Mouse (Mus musculus): ENCODE measurements around the gene Itih2. TPM values are rescaled to one million over a fixed set of nuclear protein-coding genes. Genes with fewer than 3 reads are reported as not detected.

Gene Itih2
- polyA plus RNA-seq, 2 experiments = 0.19 to 0.43 TPM

- 77% methylated on average over 1 of the region's 1 CpGs for WGBS
- Histone ChIP-seq H3K9ac (ENCODE audit: low read depth, low read length, severe bottlenecking) (no peak overlapping the region), H3K4me2 (replicated peaks; ENCODE audit: low read depth, low read length, severe bottlenecking) (no peak overlapping the region), H3K27me3 (ENCODE audit: control insufficient read depth, insufficient read depth, low read length) (no peaks in the 10 kb centered on the region), H3K4me3 (replicated peaks; ENCODE audit: low read length) (no peak overlapping the region), H3K36me3 (ENCODE audit: control insufficient read depth, insufficient read depth, low read length) (no peaks in the 10 kb centered on the region), H3K4me1 (ENCODE audit: control insufficient read depth, insufficient read depth, low read length) (no peaks in the 10 kb centered on the region), H3K27ac (replicated peaks; ENCODE audit: low read depth, low read length) (no peak overlapping the region), H3K9me3 (ENCODE audit: control insufficient read depth, low read length) (no peaks in the 10 kb centered on the region)
- DNase-seq (ENCODE audit: low spot score) (no peak), ATAC-seq (ENCODE audit: low FRiP score, low read depth) (no peak)
- TF ChIP-seq POLR2A (IDR thresholded peaks at IDR 0.05; ENCODE audit: borderline replicate concordance, extremely low read depth, insufficient read depth, insufficient read length) = no peak
These were observed 932 bp upstream of the Itih2 start for GRCm38 (mm10) chr2:10132128-10132527.

- no peaks in the 10 kb centered on the region for H3K36me3 ChIP-seq (ENCODE audit: control insufficient read depth, insufficient read depth, low read length)
- no peak for TF ChIP-seq POLR2A (IDR thresholded peaks at IDR 0.05; ENCODE audit: borderline replicate concordance, extremely low read depth, insufficient read depth, insufficient read length)
- no peak overlapping the region for H3K27ac ChIP-seq (replicated peaks; ENCODE audit: low read depth, low read length)
- H3K4me3 ChIP-seq (replicated peaks; ENCODE audit: low read length) = no peak overlapping the region
- no peaks in the 10 kb centered on the region for H3K4me1 ChIP-seq (ENCODE audit: control insufficient read depth, insufficient read depth, low read length)
- 45% methylated on average over 8 of the region's 8 CpGs for WGBS
- no peak overlapping the region for H3K4me2 ChIP-seq (replicated peaks; ENCODE audit: low read depth, low read length, severe bottlenecking)
- DNase-seq (ENCODE audit: low spot score) (no peak), ATAC-seq (ENCODE audit: low FRiP score, low read depth) (no peak)
- H3K27me3 ChIP-seq (ENCODE audit: control insufficient read depth, insufficient read depth, low read length) = no peaks in the 10 kb centered on the region
- no peak overlapping the region for H3K9ac ChIP-seq (ENCODE audit: low read depth, low read length, severe bottlenecking)
- no peaks in the 10 kb centered on the region for H3K9me3 ChIP-seq (ENCODE audit: control insufficient read depth, low read length)
These were observed 730 bp downstream of the Itih2 start for GRCm38 (mm10) chr2:10130341-10130990.

- no peak for ATAC-seq (ENCODE audit: low FRiP score, low read depth)
- Histone ChIP-seq H3K27me3 (ENCODE audit: control insufficient read depth, insufficient read depth, low read length) (no peaks in the 10 kb centered on the region), H3K9me3 (ENCODE audit: control insufficient read depth, low read length) (no peaks in the 10 kb centered on the region), H3K4me3 (replicated peaks; ENCODE audit: low read length) (no peak overlapping the region), H3K4me2 (replicated peaks; ENCODE audit: low read depth, low read length, severe bottlenecking) (no peak overlapping the region), H3K4me1 (ENCODE audit: control insufficient read depth, insufficient read depth, low read length) (no peaks in the 10 kb centered on the region), H3K36me3 (ENCODE audit: control insufficient read depth, insufficient read depth, low read length) (no peaks in the 10 kb centered on the region), H3K9ac (ENCODE audit: low read depth, low read length, severe bottlenecking) (no peak overlapping the region), H3K27ac (replicated peaks; ENCODE audit: low read depth, low read length) (no peak overlapping the region)
- 72% methylated on average over 4 of the region's 4 CpGs for WGBS
- TF ChIP-seq POLR2A (IDR thresholded peaks at IDR 0.05; ENCODE audit: borderline replicate concordance, extremely low read depth, insufficient read depth, insufficient read length) = no peak
- no peak for DNase-seq (ENCODE audit: low spot score)
These were observed 2.6 kb downstream of the Itih2 start for GRCm38 (mm10) chr2:10128571-10128970.

- no peak overlapping the region for H3K4me3 ChIP-seq (replicated peaks; ENCODE audit: low read length)
- no peaks in the 10 kb centered on the region for H3K9me3 ChIP-seq (ENCODE audit: control insufficient read depth, low read length)
- no peaks in the 10 kb centered on the region for H3K27me3 ChIP-seq (ENCODE audit: control insufficient read depth, insufficient read depth, low read length)
- H3K4me2 ChIP-seq (replicated peaks; ENCODE audit: low read depth, low read length, severe bottlenecking) = no peak overlapping the region
- H3K27ac ChIP-seq (replicated peaks; ENCODE audit: low read depth, low read length) = no peak overlapping the region
- no peak for ATAC-seq (ENCODE audit: low FRiP score, low read depth)
- DNase-seq (ENCODE audit: low spot score) = no peak
- 83% methylated on average over 5 of the region's 5 CpGs for whole genome bisulfite sequencing
- H3K9ac ChIP-seq (ENCODE audit: low read depth, low read length, severe bottlenecking) = no peak overlapping the region
- no peaks in the 10 kb centered on the region for H3K36me3 ChIP-seq (ENCODE audit: control insufficient read depth, insufficient read depth, low read length)
- H3K4me1 ChIP-seq (ENCODE audit: control insufficient read depth, insufficient read depth, low read length) = no peaks in the 10 kb centered on the region
- no peak for TF ChIP-seq POLR2A (IDR thresholded peaks at IDR 0.05; ENCODE audit: borderline replicate concordance, extremely low read depth, insufficient read depth, insufficient read length)
These were observed 3.7 kb downstream of the Itih2 start for GRCm38 (mm10) chr2:10127471-10127870.

GRCm38 (mm10) chr2:10126122-10126521, 5.1 kb downstream of the Itih2 start:
- no peaks in the 10 kb centered on the region for H3K36me3 ChIP-seq (ENCODE audit: control insufficient read depth, insufficient read depth, low read length)
- H3K4me3 ChIP-seq (replicated peaks; ENCODE audit: low read length) = no peak overlapping the region
- no peaks in the 10 kb centered on the region for H3K9me3 ChIP-seq (ENCODE audit: control insufficient read depth, low read length)
- DNase-seq (ENCODE audit: low spot score) = no peak
- TF ChIP-seq POLR2A (IDR thresholded peaks at IDR 0.05; ENCODE audit: borderline replicate concordance, extremely low read depth, insufficient read depth, insufficient read length) = no peak
- H3K4me1 ChIP-seq (ENCODE audit: control insufficient read depth, insufficient read depth, low read length) = no peaks in the 10 kb centered on the region
- no peak overlapping the region for H3K9ac ChIP-seq (ENCODE audit: low read depth, low read length, severe bottlenecking)
- WGBS = 88% methylated on average over 4 of the region's 4 CpGs
- H3K27ac ChIP-seq (replicated peaks; ENCODE audit: low read depth, low read length) = no peak overlapping the region
- no peak for ATAC-seq (ENCODE audit: low FRiP score, low read depth)
- H3K4me2 ChIP-seq (replicated peaks; ENCODE audit: low read depth, low read length, severe bottlenecking) = no peak overlapping the region
- no peaks in the 10 kb centered on the region for H3K27me3 ChIP-seq (ENCODE audit: control insufficient read depth, insufficient read depth, low read length)
